Mouse (Mus musculus): ENCODE measurements around the gene Gm45717. TPM values are rescaled to one million over a fixed set of nuclear protein-coding genes. Genes with fewer than 3 reads are reported as not detected.
A peak's percentile ranks its signal among the peaks of the same experiment; 100 is the strongest.

The Gm45717 gene
- polyA plus RNA-seq, 1 experiment from 2014 or later, result not detected

DNA sequence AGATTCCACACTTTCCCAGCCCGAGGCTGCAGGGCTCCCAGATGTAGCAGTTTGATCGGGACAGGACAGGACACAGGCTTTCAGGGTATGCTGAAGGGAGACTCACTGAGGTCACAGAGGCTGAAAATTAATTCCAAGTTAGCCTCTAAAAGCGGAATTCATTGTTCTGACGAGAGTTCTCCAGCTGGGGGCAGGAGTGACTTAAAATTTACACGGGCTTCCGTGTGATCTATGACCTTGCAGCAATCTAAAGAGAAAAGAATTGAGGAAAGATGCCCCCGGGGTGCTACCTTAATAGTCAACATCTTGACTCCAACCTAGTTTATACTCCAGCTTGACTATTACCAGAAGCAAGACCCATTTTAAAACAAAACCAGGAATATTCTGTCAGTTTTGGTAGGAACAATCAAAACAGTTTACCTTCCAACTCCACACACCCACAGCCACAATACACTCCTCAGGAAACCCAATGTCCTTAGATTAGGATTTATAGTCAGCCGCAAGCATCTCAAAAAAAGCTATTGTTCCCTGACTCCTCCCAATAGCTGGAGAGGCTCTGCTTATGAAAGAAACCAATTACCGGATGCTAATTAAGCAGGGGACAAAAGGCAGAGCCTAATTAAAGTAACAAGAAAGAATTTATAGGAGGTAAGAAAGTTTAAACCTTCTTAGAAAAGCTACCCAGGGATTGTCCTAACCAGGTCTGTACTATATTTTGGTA lies 3.6 kb upstream of the Gm45717 start:
- no peaks in the 10 kb centered on the region for H3K9me3 ChIP-seq (ENCODE audit: control insufficient read depth, low read length)
- H3K9ac ChIP-seq (ENCODE audit: low read depth, low read length), result no peak overlapping the region

DNA sequence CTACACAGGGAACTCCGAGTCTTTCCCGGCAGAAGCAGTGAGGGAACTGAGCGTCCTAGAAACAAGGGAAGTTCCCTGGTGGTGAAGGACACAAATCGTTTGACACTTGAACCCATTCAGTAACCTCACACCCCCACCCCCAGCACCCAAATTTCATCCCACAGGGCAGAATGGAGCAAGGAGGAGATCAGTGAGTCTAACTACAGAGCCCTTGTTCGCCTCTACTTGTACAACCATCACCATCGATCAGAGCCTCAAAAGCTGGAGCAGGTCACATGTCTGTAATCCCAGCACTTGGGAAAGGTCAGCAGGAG lies 776 bp upstream of the Gm45717 start:
- Histone ChIP-seq H3K27ac (ENCODE audit: low read depth, low read length) (peak overlapping the region; percentile 91), H3K27me3 (ENCODE audit: control insufficient read depth, insufficient read depth, low read length) (no peaks in the 10 kb centered on the region), H3K9me3 (ENCODE audit: control insufficient read depth, low read length) (no peaks in the 10 kb centered on the region), H3K4me2 (replicated peaks; ENCODE audit: low read depth, low read length) (peak overlapping the region; percentile 70), H3K9ac (ENCODE audit: low read depth, low read length) (no peak overlapping the region), H3K4me1 (ENCODE audit: control insufficient read depth, insufficient read depth, low read length) (peaks cover 14% of the 10 kb centered on the region), H3K4me3 (ENCODE audit: low read length) (no peak overlapping the region; the same call in 1 of the 2 replicates), H3K36me3 (ENCODE audit: control insufficient read depth, insufficient read depth, low read length) (peaks cover 5% of the 10 kb centered on the region; the same call in 1 of the 2 replicates)
- WGBS, result 42% methylated on average over 6 of the region's 6 CpGs
- no peak for ATAC-seq (ENCODE audit: low FRiP score, low TSS enrichment)

More for the DNA sequence above, 3.6 kb upstream of the Gm45717 start:
- Histone ChIP-seq H3K4me2 (replicated peaks; ENCODE audit: low read depth, low read length) (no peak overlapping the region), H3K36me3 (ENCODE audit: control insufficient read depth, insufficient read depth, low read length) (no peaks in the 10 kb centered on the region), H3K27ac (ENCODE audit: low read depth, low read length) (no peak overlapping the region), H3K4me1 (ENCODE audit: control insufficient read depth, insufficient read depth, low read length) (peaks cover 6% of the 10 kb centered on the region), H3K4me3 (ENCODE audit: low read length) (no peak overlapping the region), H3K27me3 (ENCODE audit: control insufficient read depth, insufficient read depth, low read length) (no peaks in the 10 kb centered on the region)
- ATAC-seq (ENCODE audit: low FRiP score, low TSS enrichment), result no peak
- WGBS, result 9% methylated on average over 9 of the region's 9 CpGs

DNA sequence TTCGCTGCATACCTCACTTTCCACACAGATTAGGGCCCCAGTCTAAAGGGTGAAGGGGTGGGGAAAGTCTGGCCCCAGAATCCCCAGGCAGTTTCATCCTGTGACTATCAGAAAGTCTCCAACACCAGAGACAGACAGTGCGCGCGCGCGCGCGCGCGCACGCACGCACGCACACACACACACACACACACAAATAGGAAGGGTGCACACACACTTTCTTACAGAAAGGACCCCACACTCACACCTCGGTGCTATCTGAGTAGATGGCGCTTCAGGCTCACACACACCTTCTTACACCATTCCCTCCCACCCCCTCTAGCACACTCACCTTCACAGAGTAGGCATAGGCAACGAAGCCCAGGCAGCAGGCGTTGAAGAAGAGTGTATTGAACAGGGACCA lies 395 bp downstream of the Gm45717 start:
- Histone ChIP-seq H3K27ac (ENCODE audit: low read depth, low read length) (peak overlapping the region; percentile 91; the same call in 1 of the 2 replicates), H3K36me3 (ENCODE audit: control insufficient read depth, insufficient read depth, low read length) (peaks cover 5% of the 10 kb centered on the region; the same call in 1 of the 2 replicates), H3K9ac (ENCODE audit: low read depth, low read length) (peak overlapping the region; percentile 75), H3K4me1 (ENCODE audit: control insufficient read depth, insufficient read depth, low read length) (peaks cover 26% of the 10 kb centered on the region), H3K4me3 (ENCODE audit: low read length) (peak overlapping the region; percentile 55), H3K4me2 (replicated peaks; ENCODE audit: low read depth, low read length) (peak overlapping the region; percentile 70), H3K27me3 (ENCODE audit: control insufficient read depth, insufficient read depth, low read length) (no peaks in the 10 kb centered on the region), H3K9me3 (ENCODE audit: control insufficient read depth, low read length) (no peaks in the 10 kb centered on the region)
- 3% methylated on average over 17 of the region's 17 CpGs for WGBS
- peak; percentile 17 for ATAC-seq (ENCODE audit: low FRiP score, low TSS enrichment)

DNA sequence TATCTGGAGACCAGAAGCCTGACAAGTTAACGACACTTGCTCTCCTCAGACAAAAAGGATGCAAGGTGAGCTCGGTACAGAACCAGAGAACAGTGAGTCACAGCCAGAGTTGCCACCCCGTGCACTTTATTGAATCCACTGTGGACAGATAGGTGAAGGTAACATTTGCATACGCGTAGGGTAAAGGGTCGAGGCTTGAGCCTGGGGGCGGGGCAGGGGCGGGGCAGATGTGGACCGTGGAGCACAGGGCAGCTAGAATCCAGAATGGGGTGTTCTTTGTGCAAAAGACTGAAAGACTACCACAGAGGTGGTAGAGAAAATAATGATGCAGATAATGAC lies 1.0 kb downstream of the Gm45717 start:
- WGBS, result 4% methylated on average over 9 of the region's 9 CpGs
- H3K9me3 ChIP-seq (ENCODE audit: control insufficient read depth, low read length), result no peaks in the 10 kb centered on the region
- H3K9ac ChIP-seq (ENCODE audit: low read depth, low read length), result peak overlapping the region; percentile 75; the same call in 1 of the 2 replicates
- peaks cover 30% of the 10 kb centered on the region for H3K4me1 ChIP-seq (ENCODE audit: control insufficient read depth, insufficient read depth, low read length)
- ATAC-seq (ENCODE audit: low FRiP score, low TSS enrichment), result no peak
- H3K27me3 ChIP-seq (ENCODE audit: control insufficient read depth, insufficient read depth, low read length), result no peaks in the 10 kb centered on the region
- H3K4me3 ChIP-seq (ENCODE audit: low read length), result peak overlapping the region; percentile 55
- H3K36me3 ChIP-seq (ENCODE audit: control insufficient read depth, insufficient read depth, low read length), result peaks cover 10% of the 10 kb centered on the region; the same call in 1 of the 2 replicates
- peak overlapping the region; percentile 91; the same call in 1 of the 2 replicates for H3K27ac ChIP-seq (ENCODE audit: low read depth, low read length)
- peak overlapping the region; percentile 70 for H3K4me2 ChIP-seq (replicated peaks; ENCODE audit: low read depth, low read length)

DNA sequence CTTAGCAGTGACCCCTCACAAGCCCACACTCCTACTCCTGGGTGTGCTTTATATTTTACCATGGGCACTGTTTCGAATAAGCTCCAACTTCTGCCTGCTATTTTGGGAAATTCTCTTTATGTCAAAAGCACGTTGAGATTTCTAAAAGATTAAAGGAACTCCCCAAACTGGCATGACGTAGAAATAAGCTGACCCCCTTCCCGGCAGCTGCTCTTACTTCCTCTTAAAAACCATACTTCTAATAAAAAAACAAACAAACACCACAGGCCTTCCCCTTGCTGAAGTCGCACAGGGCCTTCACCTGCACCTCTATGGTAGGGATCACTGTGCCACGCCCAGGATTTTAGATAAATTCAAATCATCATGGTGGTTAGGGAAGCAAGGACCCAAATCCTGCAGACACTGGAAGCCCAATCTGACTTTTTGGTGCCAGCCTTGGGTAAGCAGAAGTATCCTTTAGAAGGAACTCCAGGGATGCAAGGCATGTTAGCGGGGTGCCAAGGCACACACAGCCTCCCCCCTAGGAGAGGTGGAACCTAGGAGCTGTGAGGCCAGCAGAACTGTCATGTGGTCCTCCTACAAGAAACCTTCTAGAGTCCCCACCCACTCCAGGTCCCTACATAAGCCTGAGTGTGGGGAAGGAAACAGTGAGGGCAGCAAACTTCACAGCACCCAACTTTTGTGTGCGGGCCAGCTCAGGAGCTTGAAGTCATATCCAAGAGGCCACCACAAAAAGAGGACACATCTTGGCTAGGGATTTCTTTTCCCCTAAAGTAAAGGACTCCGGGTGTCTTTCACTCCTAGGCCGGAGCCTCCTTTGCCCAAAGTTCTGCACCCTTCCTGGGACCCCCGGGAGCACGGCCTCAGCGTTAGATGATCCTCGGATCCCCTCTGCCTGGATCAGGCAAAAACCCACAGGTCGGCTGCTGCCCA lies 1.7 kb downstream of the Gm45717 start:
- H3K9ac ChIP-seq (ENCODE audit: low read depth, low read length), result peak overlapping the region; percentile 75; the same call in 1 of the 2 replicates
- no peak overlapping the region; the same call in 1 of the 2 replicates for H3K27ac ChIP-seq (ENCODE audit: low read depth, low read length)
- 53% methylated on average over 15 of the region's 15 CpGs for WGBS
- H3K9me3 ChIP-seq (ENCODE audit: control insufficient read depth, low read length), result no peaks in the 10 kb centered on the region
- peaks cover 14% of the 10 kb centered on the region; the same call in 1 of the 2 replicates for H3K36me3 ChIP-seq (ENCODE audit: control insufficient read depth, insufficient read depth, low read length)
- H3K4me2 ChIP-seq (replicated peaks; ENCODE audit: low read depth, low read length), result peak overlapping the region; percentile 70
- no peak for ATAC-seq (ENCODE audit: low FRiP score, low TSS enrichment)
- H3K4me3 ChIP-seq (ENCODE audit: low read length), result peak overlapping the region; percentile 55
- H3K27me3 ChIP-seq (ENCODE audit: control insufficient read depth, insufficient read depth, low read length), result no peaks in the 10 kb centered on the region
- H3K4me1 ChIP-seq (ENCODE audit: control insufficient read depth, insufficient read depth, low read length), result peaks cover 30% of the 10 kb centered on the region

DNA sequence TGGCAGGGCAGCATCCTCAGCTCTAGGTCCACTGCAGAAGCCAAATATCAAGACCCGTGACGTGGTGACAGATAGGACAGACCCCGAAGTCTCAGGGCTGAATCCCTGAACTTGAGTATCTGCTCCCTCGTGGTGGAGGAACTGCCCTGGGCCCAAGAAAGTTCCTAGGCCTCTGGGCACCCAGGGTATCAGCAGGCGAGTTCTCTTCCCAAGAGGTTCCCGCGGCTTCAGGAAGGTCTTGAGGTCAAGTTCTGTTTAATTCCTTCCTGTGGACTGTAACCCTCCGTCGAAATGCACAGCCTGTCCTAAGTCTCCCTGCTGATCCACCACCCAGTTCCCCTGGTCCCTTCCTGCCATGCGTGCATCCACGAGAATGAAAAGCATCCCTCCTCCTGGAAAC lies 2.6 kb downstream of the Gm45717 start:
- no peaks in the 10 kb centered on the region for H3K27me3 ChIP-seq (ENCODE audit: control insufficient read depth, insufficient read depth, low read length)
- WGBS, result 80% methylated on average over 11 of the region's 11 CpGs
- H3K36me3 ChIP-seq (ENCODE audit: control insufficient read depth, insufficient read depth, low read length), result peaks cover 22% of the 10 kb centered on the region
- H3K27ac ChIP-seq (ENCODE audit: low read depth, low read length), result no peak overlapping the region
- H3K4me3 ChIP-seq (ENCODE audit: low read length), result no peak overlapping the region
- H3K9me3 ChIP-seq (ENCODE audit: control insufficient read depth, low read length), result no peaks in the 10 kb centered on the region
- H3K9ac ChIP-seq (ENCODE audit: low read depth, low read length), result no peak overlapping the region
- H3K4me2 ChIP-seq (replicated peaks; ENCODE audit: low read depth, low read length), result no peak overlapping the region; the same call in 1 of the 2 replicates
- H3K4me1 ChIP-seq (ENCODE audit: control insufficient read depth, insufficient read depth, low read length), result peaks cover 30% of the 10 kb centered on the region
- no peak for ATAC-seq (ENCODE audit: low FRiP score, low TSS enrichment)

DNA sequence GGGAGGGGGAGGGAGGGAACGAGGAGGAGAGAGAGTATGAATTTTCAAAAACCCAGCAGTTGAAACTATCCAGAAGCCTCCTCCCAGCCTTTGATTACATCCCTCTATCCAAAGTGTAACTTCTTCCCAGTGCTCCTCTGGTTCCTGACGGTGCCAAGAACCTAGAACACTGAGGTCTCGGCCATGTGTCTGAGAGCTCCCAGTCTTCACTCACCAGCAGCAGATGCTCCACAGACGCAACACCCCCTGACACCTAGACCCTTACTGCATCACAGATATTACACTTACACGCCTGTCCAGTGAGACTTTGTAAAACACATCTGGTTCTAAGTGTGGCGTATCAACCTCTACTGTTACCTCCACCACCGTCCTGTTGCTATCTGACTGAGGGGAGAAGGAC lies 3.3 kb downstream of the Gm45717 start:
- 80% methylated on average over 7 of the region's 7 CpGs for WGBS
- no peak overlapping the region for H3K27ac ChIP-seq (ENCODE audit: low read depth, low read length)

DNA sequence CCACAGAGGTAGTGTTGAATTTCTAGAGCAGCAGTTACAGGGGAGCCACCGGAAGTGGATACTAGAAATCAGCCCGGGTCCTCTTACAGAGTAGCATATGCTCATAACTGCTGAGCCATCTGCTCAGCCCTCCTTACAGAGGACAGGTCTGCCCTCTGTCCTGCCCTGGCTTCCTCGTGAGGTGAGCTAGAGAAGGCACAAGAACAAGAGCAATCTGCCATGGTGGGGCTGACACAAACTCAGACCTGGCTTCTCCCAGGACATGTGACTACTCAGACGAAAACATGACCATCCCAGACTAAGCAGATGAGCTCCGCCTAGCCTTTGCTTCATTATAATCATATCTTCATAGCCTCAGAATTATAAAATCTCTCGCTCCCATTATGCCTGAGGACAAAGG lies 4.0 kb downstream of the Gm45717 start:
- Histone ChIP-seq H3K4me1 (ENCODE audit: control insufficient read depth, insufficient read depth, low read length) (peaks cover 30% of the 10 kb centered on the region), H3K4me3 (ENCODE audit: low read length) (no peak overlapping the region), H3K27ac (ENCODE audit: low read depth, low read length) (no peak overlapping the region), H3K9me3 (ENCODE audit: control insufficient read depth, low read length) (no peaks in the 10 kb centered on the region), H3K9ac (ENCODE audit: low read depth, low read length) (no peak overlapping the region), H3K36me3 (ENCODE audit: control insufficient read depth, insufficient read depth, low read length) (peaks cover 34% of the 10 kb centered on the region), H3K4me2 (replicated peaks; ENCODE audit: low read depth, low read length) (no peak overlapping the region), H3K27me3 (ENCODE audit: control insufficient read depth, insufficient read depth, low read length) (no peaks in the 10 kb centered on the region)
- no peak for ATAC-seq (ENCODE audit: low FRiP score, low TSS enrichment)
- WGBS, result 59% methylated on average over 6 of the region's 6 CpGs

More for the DNA sequence above, 3.3 kb downstream of the Gm45717 start:
- Histone ChIP-seq H3K9ac (ENCODE audit: low read depth, low read length) (no peak overlapping the region), H3K27me3 (ENCODE audit: control insufficient read depth, insufficient read depth, low read length) (no peaks in the 10 kb centered on the region), H3K4me3 (ENCODE audit: low read length) (no peak overlapping the region), H3K9me3 (ENCODE audit: control insufficient read depth, low read length) (no peaks in the 10 kb centered on the region), H3K4me2 (replicated peaks; ENCODE audit: low read depth, low read length) (no peak overlapping the region), H3K36me3 (ENCODE audit: control insufficient read depth, insufficient read depth, low read length) (peaks cover 29% of the 10 kb centered on the region), H3K4me1 (ENCODE audit: control insufficient read depth, insufficient read depth, low read length) (peaks cover 30% of the 10 kb centered on the region)
- ATAC-seq (ENCODE audit: low FRiP score, low TSS enrichment), result no peak

DNA sequence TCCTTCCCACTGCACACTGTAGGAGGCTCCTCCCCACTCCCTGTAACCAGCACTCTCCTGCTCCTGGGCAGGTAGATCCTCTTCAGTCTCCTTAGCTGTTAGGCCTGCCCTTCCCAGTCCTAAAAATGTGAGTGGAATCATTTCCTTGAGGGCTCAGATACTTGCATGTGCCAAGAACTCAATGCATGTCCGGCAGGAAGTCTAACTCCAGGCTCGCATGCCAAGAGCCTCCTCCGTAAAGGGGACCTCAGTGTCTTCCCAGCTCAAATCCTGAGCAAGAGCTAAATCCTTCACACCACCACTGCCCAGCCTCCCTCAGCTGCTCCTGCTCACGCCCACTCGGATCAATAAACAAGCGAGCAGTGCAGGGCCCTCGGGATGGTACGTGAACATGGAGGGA lies 4.7 kb downstream of the Gm45717 start:
- no peak for ATAC-seq (ENCODE audit: low FRiP score, low TSS enrichment)
- Histone ChIP-seq H3K9me3 (ENCODE audit: control insufficient read depth, low read length) (no peaks in the 10 kb centered on the region), H3K4me2 (replicated peaks; ENCODE audit: low read depth, low read length) (no peak overlapping the region), H3K4me3 (ENCODE audit: low read length) (no peak overlapping the region), H3K36me3 (ENCODE audit: control insufficient read depth, insufficient read depth, low read length) (peaks cover 40% of the 10 kb centered on the region), H3K27me3 (ENCODE audit: control insufficient read depth, insufficient read depth, low read length) (no peaks in the 10 kb centered on the region), H3K9ac (ENCODE audit: low read depth, low read length) (no peak overlapping the region), H3K27ac (ENCODE audit: low read depth, low read length) (peak overlapping the region; percentile 43; the same call in 1 of the 2 replicates), H3K4me1 (ENCODE audit: control insufficient read depth, insufficient read depth, low read length) (peaks cover 24% of the 10 kb centered on the region)
- WGBS, result 29% methylated on average over 8 of the region's 8 CpGs
